Mouse (Mus musculus) hematopoietic stem cell, adult 5-6 weeks (primary cell): ENCODE measurements around the gene Ccser2. TPM values are rescaled to one million over a fixed set of nuclear protein-coding genes. Genes with fewer than 3 reads are reported as not detected.

Source experiments
- ATAC-seq, 2 experiments: fragments of 125-278 bp in 1 of 2; replicated peaks in 1 of 2; 2 replicates each; pipeline ENCODE4 v1.8.0; 2016 to 2017; ENCODE audit warnings: inconsistent platforms in 2 of 2, mild to moderate bottlenecking in 2 of 2, moderate number of reproducible peaks in 2 of 2, low read depth in 1 of 2, moderate TSS enrichment in 1 of 2; ENCODE audit not compliant: low FRiP score in 2 of 2, poor library complexity in 2 of 2, severe bottlenecking in 2 of 2, insufficient read depth in 1 of 2, low TSS enrichment in 1 of 2
- total RNA-seq: library from RNA; stranded (forward); fragments of 172-1452, 232-1000 nt; gene quantifications from 2 replicates; pipeline ENCODE4 v1.2.3, GENCODE M21; 2017

Gene Ccser2
- total RNA-seq, 1 experiment from 2014 or later = 23.7 TPM

- no peak for ATAC-seq
Observed at GRCm38 (mm10) chr14:36905809-36906522, 62.6 kb downstream of the Ccser2 start.

GRCm38 (mm10) chr14:36904206-36904605 is 64.4 kb downstream of the Ccser2 start:
- ATAC-seq = no peak

- no peak for ATAC-seq
Observed at GRCm38 (mm10) chr14:36900883-36901282, 67.7 kb downstream of the Ccser2 start.

GRCm38 (mm10) chr14:36894701-36895100 is 73.9 kb downstream of the Ccser2 start:
- no peak for ATAC-seq

- ATAC-seq = no peak
Observed at GRCm38 (mm10) chr14:36892762-36893358, 75.7 kb downstream of the Ccser2 start.

GRCm38 (mm10) chr14:36890130-36890529 is 78.4 kb downstream of the Ccser2 start:
- no peak for ATAC-seq

- no peak for ATAC-seq
Observed at GRCm38 (mm10) chr14:36885680-36886079, 82.9 kb downstream of the Ccser2 start.

- ATAC-seq = no peak
Observed at GRCm38 (mm10) chr14:36885117-36885516, 83.5 kb downstream of the Ccser2 start.

GRCm38 (mm10) chr14:36883576-36883975 is 85.0 kb downstream of the Ccser2 start:
- no peak for ATAC-seq

GRCm38 (mm10) chr14:36870257-36870656 is 98.3 kb downstream of the Ccser2 start:
- ATAC-seq = no peak

GRCm38 (mm10) chr14:36868769-36869362 is 99.7 kb downstream of the Ccser2 start:
- ATAC-seq = peak; percentile 49 to 65; a peak in 3 of 4 replicates

- ATAC-seq = peak; percentile 52 to 58; a peak in 3 of 4 replicates
Observed at GRCm38 (mm10) chr14:36866966-36867700, 101.4 kb downstream of the Ccser2 start.

- peak; percentile 69 to 80 for ATAC-seq
Observed at GRCm38 (mm10) chr14:36863877-36864489, 104.6 kb downstream of the Ccser2 start.

GRCm38 (mm10) chr14:36862387-36862786 is 106.2 kb downstream of the Ccser2 start:
- peak; percentile 51 to 56; a peak in 3 of 4 replicates for ATAC-seq

GRCm38 (mm10) chr14:36858932-36859331 is 109.6 kb downstream of the Ccser2 start:
- ATAC-seq = no peak

GRCm38 (mm10) chr14:36852972-36853371 is 115.6 kb downstream of the Ccser2 start:
- ATAC-seq = no peak

GRCm38 (mm10) chr14:36848860-36849259 is 119.7 kb downstream of the Ccser2 start:
- ATAC-seq = no peak
